Mouse (Mus musculus) embryonic facial prominence, embryonic 15.5 days (tissue): Measurements from ENCODE around the gene Gphn. TPM values are rescaled to one million over a fixed set of nuclear protein-coding genes. Genes with fewer than 3 reads are reported as not detected.
A peak's percentile ranks its signal among the peaks of the same experiment; 100 is the strongest.

Source experiments
- ATAC-seq: fragments of 200-750 bp; cut with Nextera tagmentation; 2 replicates; pipeline ENCODE4 v1.8.0; 2017; ENCODE audit warnings: low read depth, moderate TSS enrichment; ENCODE audit not compliant: insufficient number of reproducible peaks, low FRiP score, low TSS enrichment
- H3K27ac ChIP-seq: fragments of 300-500 bp; sonication (generic); replicated peaks from 2 replicates; pipeline ENCODE4 v1.5.1; 2015; ENCODE audit warnings: mild to moderate bottlenecking, inconsistent platforms
- H3K27me3 ChIP-seq: fragments of 300-500 bp; sonication (generic); 2 replicates; pipeline ENCODE4 v1.6.1; 2015; ENCODE audit warnings: inconsistent platforms
- H3K36me3 ChIP-seq: fragments of 300-500 bp; sonication (generic); 2 replicates; pipeline ENCODE4 v1.6.1; 2015; ENCODE audit warnings: mild to moderate bottlenecking, inconsistent platforms
- H3K4me1 ChIP-seq: fragments of 300-500 bp; sonication (generic); 2 replicates; pipeline ENCODE4 v1.6.1; 2015; ENCODE audit warnings: inconsistent platforms
- H3K4me2 ChIP-seq: fragments of 300-500 bp; sonication (generic); replicated peaks from 2 replicates; pipeline ENCODE4 v1.6.1; 2015; ENCODE audit warnings: mild to moderate bottlenecking, inconsistent platforms
- H3K4me3 ChIP-seq: fragments of 300-500 bp; sonication (generic); replicated peaks from 2 replicates; pipeline ENCODE4 v1.5.1; 2015; ENCODE audit warnings: mild to moderate bottlenecking, inconsistent platforms
- H3K9ac ChIP-seq: fragments of 300-500 bp; sonication (generic); 2 replicates; pipeline ENCODE4 v1.6.1; 2015; ENCODE audit warnings: inconsistent platforms
- H3K9me3 ChIP-seq: fragments of 300-500 bp; sonication (generic); replicated peaks from 2 replicates; pipeline ENCODE4 v1.6.1; 2016; ENCODE audit warnings: inconsistent platforms
- WGBS: fragments of 180-500 bp; shearing (Covaris S2); methylation state at CpG from one replicate; pipeline ENCODE4 v1.1.7; 2015; 5-methylcytosine and 5-hydroxymethylcytosine counted together
- polyA plus RNA-seq: library from polyadenylated mRNA; unstranded; fragments of >200 nt; fragmentation: Nextera tagmentation; extraction: Ambion mirVana; gene quantifications from 2 replicates; pipeline ENCODE4 v1.2.1, GENCODE M21; 2015

The Gphn gene
- polyA plus RNA-seq, result 14.6 and 16.5 TPM in 2 replicates

- Histone ChIP-seq H3K9ac (peak within 1 kb of the TSS; percentile 80), H3K27ac (peak within 1 kb of the TSS; percentile 99), H3K4me3 (peak within 1 kb of the TSS; percentile 91), H3K27me3 (no peaks in the 10 kb centered on the region), H3K36me3 (no peaks in the 10 kb centered on the region), H3K9me3 (no peaks in the 10 kb centered on the region), H3K4me2 (peak within 1 kb of the TSS; percentile 83), H3K4me1 (no peaks in the 10 kb centered on the region)
- under 1% methylated on average over 64 of the region's 70 CpGs for WGBS
- peak; percentile 97 for ATAC-seq
These were observed at the start of gene Gphn for GRCm38 (mm10) chr12:78225707-78226518. Gene Gphn (plus strand): TSS chr12:78226379.

GRCm38 (mm10) chr12:78181452-78181851 lies 44.7 kb upstream of the Gphn start:
- Histone ChIP-seq H3K27me3 (no peaks in the 10 kb centered on the region), H3K4me2 (no peak overlapping the region), H3K9me3 (no peaks in the 10 kb centered on the region), H3K9ac (no peak overlapping the region), H3K27ac (no peak overlapping the region), H3K4me3 (no peak overlapping the region), H3K4me1 (no peaks in the 10 kb centered on the region), H3K36me3 (no peaks in the 10 kb centered on the region)
- 72% methylated on average over 2 of the region's 2 CpGs for WGBS
- no peak for ATAC-seq

- Histone ChIP-seq H3K4me3 (no peak within 1 kb of the TSS), H3K9me3 (no peaks in the 10 kb centered on the region), H3K36me3 (no peaks in the 10 kb centered on the region), H3K4me2 (no peak within 1 kb of the TSS), H3K4me1 (no peaks in the 10 kb centered on the region), H3K27me3 (no peaks in the 10 kb centered on the region), H3K9ac (no peak within 1 kb of the TSS), H3K27ac (no peak within 1 kb of the TSS)
- ATAC-seq, result no peak
These were observed 32.2 kb upstream of the Gphn start, which contains the start of gene Gm6657 for GRCm38 (mm10) chr12:78193942-78194341. Gene Gm6657 (plus strand): TSS chr12:78194242.

- Histone ChIP-seq H3K27ac (no peak overlapping the region), H3K27me3 (no peaks in the 10 kb centered on the region), H3K4me3 (no peak overlapping the region), H3K36me3 (no peaks in the 10 kb centered on the region), H3K4me2 (no peak overlapping the region), H3K9ac (no peak overlapping the region), H3K9me3 (no peaks in the 10 kb centered on the region), H3K4me1 (no peaks in the 10 kb centered on the region)
- WGBS, result 46% methylated on average over 2 of the region's 2 CpGs
- ATAC-seq, result no peak
These were observed 30.8 kb upstream of the Gphn start for GRCm38 (mm10) chr12:78195368-78195767.

GRCm38 (mm10) chr12:78203646-78204045 lies 22.5 kb upstream of the Gphn start:
- H3K27me3 ChIP-seq, result no peaks in the 10 kb centered on the region; the same call in 1 of the 2 replicates
- H3K4me2 ChIP-seq, result no peak overlapping the region
- H3K27ac ChIP-seq, result no peak overlapping the region
- no peak overlapping the region for H3K9ac ChIP-seq
- no peaks in the 10 kb centered on the region for H3K36me3 ChIP-seq
- no peak overlapping the region for H3K4me3 ChIP-seq
- 42% methylated on average over 5 of the region's 5 CpGs for WGBS
- H3K9me3 ChIP-seq, result no peaks in the 10 kb centered on the region
- ATAC-seq, result no peak
- no peaks in the 10 kb centered on the region for H3K4me1 ChIP-seq

GRCm38 (mm10) chr12:78205915-78206570 lies 20.1 kb upstream of the Gphn start:
- no peaks in the 10 kb centered on the region for H3K9me3 ChIP-seq
- H3K9ac ChIP-seq, result no peak overlapping the region
- no peaks in the 10 kb centered on the region for H3K4me1 ChIP-seq
- no peaks in the 10 kb centered on the region for H3K36me3 ChIP-seq
- H3K4me2 ChIP-seq, result peak overlapping the region; percentile 28; the same call in 1 of the 2 replicates
- H3K4me3 ChIP-seq, result peak overlapping the region; percentile 7; the same call in 1 of the 2 replicates
- H3K27me3 ChIP-seq, result no peaks in the 10 kb centered on the region; the same call in 1 of the 2 replicates
- H3K27ac ChIP-seq, result no peak overlapping the region
- ATAC-seq, result no peak; the same call in 1 of the 2 replicates
- WGBS, result 12% methylated on average over 5 of the region's 5 CpGs

- no peaks in the 10 kb centered on the region for H3K4me1 ChIP-seq
- ATAC-seq, result no peak
- WGBS, result 68% methylated on average over 4 of the region's 4 CpGs
- H3K27me3 ChIP-seq, result no peaks in the 10 kb centered on the region; the same call in 1 of the 2 replicates
- H3K9me3 ChIP-seq, result no peaks in the 10 kb centered on the region
- H3K36me3 ChIP-seq, result no peaks in the 10 kb centered on the region
- H3K4me3 ChIP-seq, result no peak overlapping the region
- H3K4me2 ChIP-seq, result no peak overlapping the region
- no peak overlapping the region for H3K9ac ChIP-seq
- no peak overlapping the region for H3K27ac ChIP-seq
These were observed 19.6 kb upstream of the Gphn start for GRCm38 (mm10) chr12:78206571-78206960.

GRCm38 (mm10) chr12:78209856-78210255 lies 16.3 kb upstream of the Gphn start:
- 91% methylated on average over 2 of the region's 2 CpGs for WGBS

GRCm38 (mm10) chr12:78215490-78215889 lies 10.7 kb upstream of the Gphn start:
- H3K9ac ChIP-seq, result no peak overlapping the region
- no peaks in the 10 kb centered on the region for H3K9me3 ChIP-seq
- no peak overlapping the region for H3K4me2 ChIP-seq
- WGBS, result 74% methylated on average over 6 of the region's 6 CpGs
- no peaks in the 10 kb centered on the region for H3K27me3 ChIP-seq
- ATAC-seq, result no peak
- no peaks in the 10 kb centered on the region for H3K36me3 ChIP-seq
- no peak overlapping the region for H3K4me3 ChIP-seq
- H3K4me1 ChIP-seq, result no peaks in the 10 kb centered on the region
- no peak overlapping the region for H3K27ac ChIP-seq

More at GRCm38 (mm10) chr12:78209856-78210255, 16.3 kb upstream of the Gphn start:
- Histone ChIP-seq H3K27ac (no peak overlapping the region), H3K36me3 (no peaks in the 10 kb centered on the region), H3K9ac (no peak overlapping the region), H3K27me3 (no peaks in the 10 kb centered on the region; the same call in 1 of the 2 replicates), H3K9me3 (no peaks in the 10 kb centered on the region), H3K4me3 (no peak overlapping the region), H3K4me1 (no peaks in the 10 kb centered on the region), H3K4me2 (no peak overlapping the region)
- ATAC-seq, result no peak

- Histone ChIP-seq H3K27ac (no peak overlapping the region), H3K36me3 (no peaks in the 10 kb centered on the region), H3K4me1 (no peaks in the 10 kb centered on the region), H3K27me3 (no peaks in the 10 kb centered on the region), H3K9ac (no peak overlapping the region), H3K4me2 (no peak overlapping the region), H3K4me3 (no peak overlapping the region), H3K9me3 (no peaks in the 10 kb centered on the region)
- ATAC-seq, result no peak
- 77% methylated on average over 4 of the region's 4 CpGs for WGBS
These were observed 6.9 kb upstream of the Gphn start for GRCm38 (mm10) chr12:78219191-78219825.

- no peaks in the 10 kb centered on the region for H3K36me3 ChIP-seq
- peak overlapping the region; percentile 83 for H3K4me2 ChIP-seq
- no peaks in the 10 kb centered on the region for H3K4me1 ChIP-seq
- peak overlapping the region; percentile 91 for H3K4me3 ChIP-seq
- H3K27me3 ChIP-seq, result no peaks in the 10 kb centered on the region
- under 1% methylated on average over 36 of the region's 48 CpGs for WGBS
- no peaks in the 10 kb centered on the region for H3K9me3 ChIP-seq
- ATAC-seq, result peak; percentile 93
- H3K27ac ChIP-seq, result peak overlapping the region; percentile 99
- H3K9ac ChIP-seq, result peak overlapping the region; percentile 80
These were observed 318 bp downstream of the Gphn start for GRCm38 (mm10) chr12:78226519-78226875.
